Mouse (Mus musculus): ENCODE measurements around the gene Crtc3.

The Crtc3 gene

DNA sequence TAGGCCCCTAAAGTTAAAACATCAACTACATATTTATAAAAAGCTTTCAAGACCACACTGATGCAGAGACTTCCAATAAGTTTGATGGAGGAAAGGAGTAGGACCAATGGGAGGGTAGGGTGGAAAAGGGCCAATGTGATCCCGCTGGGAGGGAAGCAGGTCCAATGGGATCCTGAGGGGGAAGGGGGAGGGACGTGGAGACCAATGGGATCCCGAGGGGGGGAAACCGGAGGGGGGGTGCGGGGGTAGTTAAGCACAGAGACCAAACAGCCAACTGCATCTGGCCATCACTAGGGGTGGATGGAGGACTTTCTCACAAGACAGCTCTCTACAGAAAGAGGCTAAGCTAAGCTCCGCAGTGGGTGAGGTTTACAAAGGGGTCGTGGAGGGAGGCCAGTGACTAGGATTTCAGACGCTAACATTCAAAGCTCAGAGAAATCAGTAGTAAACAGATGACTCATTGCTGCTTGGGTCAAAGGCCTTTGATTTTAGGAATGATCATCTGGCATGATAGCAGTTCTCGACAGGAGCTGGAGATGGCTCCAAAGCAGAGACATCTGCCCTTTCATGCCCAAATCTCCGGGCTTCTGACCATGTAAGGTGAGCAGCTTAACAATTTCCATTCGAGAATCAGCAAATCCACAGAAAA lies 83.6 kb downstream of the Crtc3 start:
- no peak for DNase-seq (ENCODE audit: extremely low spot score, low read depth, low spot score)

DNA sequence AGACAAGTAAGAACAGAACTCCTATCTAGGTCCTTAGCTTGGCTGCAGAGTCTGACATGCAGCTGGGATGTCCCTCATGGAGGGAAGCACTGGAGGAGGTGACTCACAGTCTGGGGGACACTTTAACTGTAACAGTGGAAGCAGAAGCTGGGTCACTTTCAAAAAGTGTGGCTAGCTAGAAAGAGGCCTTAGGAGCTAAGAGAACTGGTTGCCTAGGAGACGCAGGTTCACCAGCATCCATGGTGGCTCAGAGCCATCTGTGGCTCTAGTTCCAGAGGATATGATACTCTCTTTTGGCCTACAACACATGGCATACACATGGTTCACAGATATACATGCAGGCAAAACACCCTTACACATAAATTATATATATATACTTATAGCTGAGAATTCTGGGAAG lies 86.1 kb downstream of the Crtc3 start:
- no peak for DNase-seq (ENCODE audit: extremely low spot score, low read depth, low spot score)

DNA sequence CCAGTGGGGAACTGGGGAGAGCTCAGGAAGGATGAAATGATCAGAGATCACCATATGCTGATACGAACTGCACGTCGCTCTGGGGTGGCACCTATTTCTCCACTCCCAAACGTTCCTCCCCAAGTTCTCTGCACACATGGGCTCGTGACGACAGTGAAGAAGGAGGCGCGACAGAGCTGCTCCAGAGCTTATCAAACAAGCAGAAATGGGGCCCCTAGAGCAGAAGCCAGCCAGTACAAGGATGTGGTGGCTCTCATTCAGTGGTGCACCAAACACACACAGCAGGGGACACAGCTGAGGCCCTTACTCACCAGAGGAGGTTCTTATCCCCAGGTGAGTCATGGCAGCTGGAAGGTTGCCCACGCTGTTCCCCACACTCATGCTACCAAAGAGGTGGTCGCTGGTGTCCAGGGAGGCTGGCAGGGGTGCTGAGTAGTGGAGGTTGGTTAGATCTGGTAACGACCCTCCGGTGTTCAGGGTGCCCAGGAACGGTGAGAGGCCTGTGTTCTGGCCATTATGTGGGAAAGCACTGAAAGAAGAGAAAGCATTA lies 90.2 kb downstream of the Crtc3 start:
- no peak for DNase-seq (ENCODE audit: extremely low spot score, low read depth, low spot score)

DNA sequence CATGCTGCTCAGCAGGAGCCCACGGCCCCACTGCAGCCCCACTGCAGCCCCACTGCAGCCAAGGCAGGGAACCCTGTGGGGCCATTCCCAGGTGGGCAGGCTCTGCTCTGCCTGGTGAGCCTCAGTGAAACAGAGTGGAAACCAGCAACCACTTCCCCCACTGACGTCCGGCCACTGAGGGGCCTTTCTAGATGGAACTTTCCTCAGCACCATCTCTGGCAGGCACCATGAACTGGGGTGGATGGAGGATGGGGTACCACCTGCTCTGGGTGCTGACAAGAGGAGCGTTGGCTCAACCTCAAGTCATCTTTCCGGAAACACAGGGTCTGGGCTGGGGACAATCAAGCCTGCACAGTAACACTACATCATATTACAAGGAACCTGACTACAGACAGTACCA lies 90.8 kb downstream of the Crtc3 start:
- no peak for DNase-seq (ENCODE audit: extremely low spot score, low read depth, low spot score)

DNA sequence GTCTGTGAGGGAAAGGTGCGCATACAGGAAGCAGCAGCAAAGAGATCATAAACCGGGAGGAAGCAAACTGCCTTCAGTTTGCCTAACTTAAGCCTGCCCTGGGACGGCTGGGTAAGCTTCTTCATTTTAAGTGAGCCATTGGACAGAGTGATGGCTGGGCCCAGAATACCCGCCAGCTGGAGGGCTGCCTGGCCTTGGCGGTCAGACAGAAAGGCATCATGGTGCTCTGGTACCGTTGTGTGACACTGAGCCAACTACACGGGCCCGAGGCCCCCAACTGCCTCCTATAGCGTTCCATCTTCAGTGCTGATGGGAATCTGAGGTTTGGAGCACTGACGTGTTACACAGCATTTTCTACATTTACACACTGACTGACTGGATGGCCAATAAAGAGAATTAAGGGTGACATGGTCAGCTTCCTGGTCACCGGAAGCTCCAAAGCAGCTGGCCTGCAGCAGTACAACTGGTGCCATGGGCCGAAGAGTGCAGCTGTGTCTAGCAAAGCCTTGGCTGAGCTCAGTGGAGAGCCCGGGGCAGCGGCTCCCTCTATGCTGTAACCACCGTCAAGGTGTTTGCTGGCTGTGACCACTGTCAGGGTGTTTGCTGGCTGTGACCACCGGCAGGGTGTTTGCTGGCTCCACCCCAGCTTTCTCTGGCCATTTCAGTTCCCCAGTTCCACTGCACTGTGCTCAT lies 99.5 kb downstream of the Crtc3 start:
- DNase-seq (ENCODE audit: extremely low spot score, low read depth, low spot score): no peak

DNA sequence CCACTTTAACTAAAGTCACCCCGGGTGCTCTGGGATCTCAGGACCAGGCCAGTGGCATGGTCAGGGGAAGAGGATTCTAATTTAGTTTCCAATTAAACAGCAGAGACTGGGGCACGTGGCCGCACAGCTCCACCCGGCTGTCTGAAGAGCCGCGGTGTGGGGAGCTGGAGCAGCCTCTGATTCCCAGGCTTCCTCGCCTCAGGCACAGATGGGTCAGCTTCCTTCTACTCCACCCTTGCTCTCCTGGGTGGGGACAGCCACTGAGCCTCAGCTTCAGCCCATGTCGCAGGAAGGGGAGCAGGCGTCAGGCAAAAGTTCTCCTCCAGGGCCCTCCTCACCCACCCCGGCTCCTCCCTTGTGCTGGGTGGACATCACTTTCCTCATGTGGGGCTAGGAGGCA lies 101.0 kb downstream of the Crtc3 start:
- no peak for DNase-seq (ENCODE audit: extremely low spot score, low read depth, low spot score)

DNA sequence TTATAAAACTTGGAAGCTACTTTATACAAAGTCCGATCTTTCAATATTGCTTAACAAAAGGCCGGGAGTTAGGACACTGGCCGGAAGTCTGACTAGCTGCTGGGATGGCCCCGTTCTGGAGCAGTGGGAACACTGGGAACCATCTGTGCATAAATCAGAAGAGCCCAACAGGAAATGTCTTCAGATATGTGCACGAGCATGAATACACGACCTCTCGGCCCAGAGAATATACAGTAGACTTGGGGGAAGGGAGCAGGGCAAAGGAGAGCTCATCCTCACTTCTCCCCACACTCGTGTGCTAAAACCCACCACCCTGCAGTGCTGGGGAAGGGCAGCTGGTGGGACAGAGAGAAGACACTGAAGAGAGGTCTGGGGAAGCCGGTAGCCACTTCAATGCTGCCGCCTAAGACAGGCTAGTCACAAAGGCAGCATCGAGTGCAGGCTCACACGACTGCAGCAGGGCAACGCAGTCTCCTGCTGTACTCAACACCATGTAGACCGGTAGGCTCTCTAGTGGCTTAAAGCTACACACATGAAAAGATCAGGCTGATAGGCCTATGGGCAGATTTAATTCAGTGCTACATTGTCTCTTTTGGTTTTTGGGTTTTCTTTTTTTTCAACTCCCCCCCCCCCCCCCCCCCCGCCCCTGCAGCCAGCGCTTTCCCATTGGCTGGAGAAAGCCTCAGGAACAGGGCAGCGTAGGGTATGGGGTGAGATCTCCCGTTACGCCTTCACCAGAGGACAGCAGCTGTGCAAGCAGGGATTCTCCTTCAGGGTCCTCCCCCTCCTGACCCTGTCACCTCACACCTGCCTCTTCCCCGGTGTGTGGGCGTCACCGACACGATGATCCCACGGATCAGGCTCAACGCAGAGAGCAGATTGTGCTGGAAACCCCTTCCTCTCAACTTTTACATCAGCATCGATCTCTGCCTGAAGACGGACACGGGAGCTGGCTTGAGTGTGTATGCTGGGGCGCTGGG lies 101.7 kb downstream of the Crtc3 start:
- DNase-seq (ENCODE audit: extremely low spot score, low read depth, low spot score): no peak

DNA sequence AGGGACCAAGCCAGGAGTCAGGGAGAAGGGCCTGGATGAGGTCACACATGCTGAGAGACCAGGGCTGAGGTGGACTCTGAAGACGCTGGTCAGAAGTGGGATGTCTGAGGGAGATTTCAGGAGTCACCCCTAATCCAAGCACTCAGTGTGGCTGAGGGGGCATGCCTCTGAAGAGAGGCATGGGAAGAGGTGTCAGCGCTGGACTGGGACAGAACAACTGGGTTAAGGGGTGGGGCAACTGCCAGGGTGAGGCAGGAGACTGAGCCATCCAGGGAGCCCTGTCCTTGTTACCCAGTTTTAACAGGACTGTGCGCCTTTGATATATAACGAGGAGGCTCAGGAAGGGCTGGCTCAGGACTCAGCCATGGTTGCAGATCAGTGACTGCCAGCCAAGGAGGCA lies 102.5 kb downstream of the Crtc3 start:
- DNase-seq (ENCODE audit: extremely low spot score, low read depth, low spot score): no peak

DNA sequence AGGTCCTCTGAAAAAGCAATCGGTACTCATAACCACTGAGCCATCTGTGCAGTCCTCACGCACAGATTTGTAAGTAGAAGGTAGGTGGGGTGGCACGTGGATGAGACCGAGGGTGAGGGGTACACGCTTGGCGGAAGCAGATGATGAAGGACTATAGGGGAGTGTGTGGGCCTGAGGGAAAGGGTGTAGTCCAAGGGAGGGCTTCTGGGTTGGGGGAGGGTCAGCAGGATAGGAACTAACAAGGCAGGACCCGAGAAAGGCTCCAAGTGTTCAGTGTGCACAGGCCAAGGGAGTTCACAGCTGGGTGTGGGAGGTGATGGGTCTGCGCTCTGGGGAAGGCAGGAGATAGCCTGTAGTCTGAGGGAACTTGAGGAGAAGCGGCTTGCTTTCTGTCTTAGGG lies 103.3 kb downstream of the Crtc3 start:
- DNase-seq (ENCODE audit: extremely low spot score, low read depth, low spot score): no peak

DNA sequence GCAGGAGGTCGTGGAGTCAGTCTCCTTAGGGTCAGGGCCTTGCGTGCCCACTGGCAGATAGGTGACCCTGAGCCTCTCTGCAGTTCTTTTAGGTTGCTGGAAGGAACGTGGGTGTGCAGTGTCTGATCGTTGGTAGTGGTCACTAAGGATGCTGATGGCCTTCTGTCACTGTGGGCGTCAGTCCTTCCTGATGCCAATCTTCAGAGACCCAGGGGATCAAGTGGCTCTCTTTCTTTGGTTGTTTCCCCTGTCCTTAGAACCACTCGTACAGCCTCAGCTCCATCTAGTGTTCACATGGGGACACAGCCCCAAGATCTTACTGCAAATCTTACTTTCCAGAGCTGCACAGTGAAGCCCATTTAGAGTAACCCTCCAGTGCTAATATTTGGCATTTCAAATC lies 104.7 kb downstream of the Crtc3 start:
- DNase-seq (ENCODE audit: extremely low spot score, low read depth, low spot score): no peak

DNA sequence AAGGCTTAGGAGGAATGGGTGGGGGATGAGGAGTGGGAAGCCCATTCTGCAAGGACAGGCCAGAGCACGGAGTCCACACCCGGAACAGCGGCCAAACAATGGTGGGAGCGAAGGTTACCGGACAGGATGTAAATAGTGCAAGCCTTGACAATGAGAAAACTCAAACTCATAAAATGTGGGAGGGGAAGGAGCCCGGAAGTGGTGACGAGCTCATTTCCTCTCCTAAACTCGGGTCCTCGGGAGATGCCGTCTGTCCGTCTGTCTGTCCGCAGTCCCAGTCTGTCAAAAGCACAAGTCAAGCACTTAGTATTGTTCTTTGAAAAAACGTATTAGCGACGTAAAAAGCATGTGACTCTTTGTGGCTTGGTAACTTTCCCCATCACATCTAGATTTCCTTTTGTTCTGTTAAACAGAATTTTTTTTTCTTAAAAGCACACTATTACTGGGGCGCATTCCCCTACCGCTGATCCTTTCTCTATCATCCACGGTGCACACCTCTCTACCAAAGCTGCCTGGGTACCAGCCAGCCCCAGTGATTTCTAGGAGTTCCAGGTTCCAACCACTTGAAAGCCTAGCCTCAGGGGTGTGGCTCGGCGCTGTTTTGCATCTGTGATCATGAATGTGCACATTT lies 105.7 kb downstream of the Crtc3 start:
- no peak for DNase-seq (ENCODE audit: extremely low spot score, low read depth, low spot score)

DNA sequence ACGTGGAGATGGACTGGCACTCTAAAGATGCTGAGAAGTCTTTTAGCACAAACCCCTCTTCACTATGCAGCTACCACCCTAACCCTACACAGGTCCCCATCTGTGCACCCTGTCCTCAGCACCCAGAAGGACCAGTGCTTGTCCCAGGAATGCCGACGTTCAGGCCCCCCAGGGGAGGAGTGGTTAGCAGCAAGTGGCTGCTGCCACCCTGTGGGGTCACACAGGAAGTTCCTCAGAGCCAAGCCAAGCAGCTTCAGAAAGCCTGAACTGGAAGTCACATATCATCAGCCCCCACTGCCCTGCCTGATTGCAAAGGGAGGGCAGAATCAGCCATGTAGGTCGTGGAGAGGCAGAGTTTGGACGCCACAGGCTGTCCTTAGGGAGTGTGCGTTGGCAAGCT lies 108.3 kb downstream of the Crtc3 start:
- no peak for DNase-seq (ENCODE audit: extremely low spot score, low read depth, low spot score)

DNA sequence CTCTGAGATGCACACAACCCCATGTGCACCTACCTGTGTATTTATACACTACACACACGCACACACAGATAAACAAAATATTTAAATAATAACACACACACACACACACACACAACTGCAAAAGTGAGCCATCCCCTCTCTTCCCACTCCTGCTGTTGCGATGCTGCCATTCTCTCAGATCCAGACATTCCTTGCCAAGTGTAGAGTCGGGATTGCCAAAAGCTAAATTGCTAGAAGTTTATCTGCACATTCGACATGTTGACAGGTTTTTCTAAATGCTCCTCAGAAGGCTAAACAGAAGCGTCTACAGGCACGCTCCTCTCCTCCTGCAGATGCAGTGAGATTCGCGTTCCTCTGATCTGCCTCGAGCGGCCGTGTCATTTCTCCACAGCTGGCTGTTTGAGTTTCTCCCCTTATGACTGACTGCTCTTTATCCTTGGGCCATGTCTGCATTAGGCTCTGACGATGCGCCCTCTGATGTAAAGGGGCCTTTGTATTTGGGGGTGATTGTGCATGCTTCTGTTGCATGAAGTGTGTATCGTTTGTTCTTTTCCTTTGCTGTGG lies 111.2 kb downstream of the Crtc3 start:
- no peak for DNase-seq (ENCODE audit: extremely low spot score, low read depth, low spot score)

DNA sequence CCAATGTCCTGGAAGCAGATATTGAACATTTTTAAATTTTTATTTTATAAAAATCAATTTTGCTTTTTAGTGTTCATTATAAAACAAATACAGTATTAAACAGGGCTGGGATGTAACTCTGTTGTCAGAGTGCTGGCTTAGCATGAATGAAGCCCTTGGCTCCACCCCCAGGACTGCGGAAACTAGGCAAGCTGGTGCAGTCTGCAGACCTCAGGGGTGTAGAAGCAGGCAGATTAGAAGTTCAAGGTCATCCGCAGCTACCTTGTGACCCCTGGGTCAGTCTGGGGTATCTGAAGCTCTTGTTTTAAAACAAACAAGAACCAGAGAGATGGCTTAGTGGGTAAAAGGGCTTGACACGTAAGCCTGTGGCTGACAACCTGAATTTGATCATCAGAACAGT lies 112.1 kb downstream of the Crtc3 start:
- no peak for DNase-seq (ENCODE audit: extremely low spot score, low read depth, low spot score)

DNA sequence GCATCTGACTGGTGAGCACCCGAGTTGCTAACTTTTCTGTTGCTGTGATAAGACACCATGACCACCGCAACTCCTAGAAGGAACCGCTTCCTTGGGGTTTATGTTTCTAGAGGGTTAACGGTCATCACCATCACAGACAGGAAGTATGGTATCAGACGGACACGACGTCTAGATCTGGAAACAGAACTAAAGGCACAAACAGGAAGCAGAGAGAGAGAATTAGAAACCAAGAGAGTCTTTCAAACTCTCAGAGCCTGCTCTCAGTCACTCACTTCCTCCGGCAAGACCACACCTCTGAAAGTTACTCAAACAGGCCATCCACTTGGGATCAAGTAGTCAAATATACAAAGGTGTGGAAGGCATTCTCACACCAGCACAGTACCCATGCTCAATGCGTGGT lies 112.9 kb downstream of the Crtc3 start:
- DNase-seq (ENCODE audit: extremely low spot score, low read depth, low spot score): no peak

DNA sequence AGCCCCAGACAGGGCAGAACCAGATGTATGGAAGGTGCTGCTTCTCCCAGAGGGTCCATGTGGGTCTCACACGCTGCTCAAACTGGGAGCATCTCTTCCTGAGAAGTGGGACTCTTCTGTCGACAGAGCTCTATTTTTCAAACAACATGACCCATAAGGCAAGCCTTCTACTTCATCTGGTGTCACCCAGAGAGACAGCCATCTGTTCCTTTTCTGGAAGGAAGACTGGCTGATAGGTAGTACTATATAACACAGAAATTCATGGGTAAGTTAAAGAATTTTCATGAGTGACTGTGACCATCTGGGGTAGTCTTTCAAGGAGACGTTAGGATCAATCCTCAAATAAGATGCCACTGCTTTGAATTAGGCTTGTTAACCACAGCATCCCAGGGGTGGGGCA lies 115.6 kb downstream of the Crtc3 start:
- DNase-seq (ENCODE audit: extremely low spot score, low read depth, low spot score): no peak

DNA sequence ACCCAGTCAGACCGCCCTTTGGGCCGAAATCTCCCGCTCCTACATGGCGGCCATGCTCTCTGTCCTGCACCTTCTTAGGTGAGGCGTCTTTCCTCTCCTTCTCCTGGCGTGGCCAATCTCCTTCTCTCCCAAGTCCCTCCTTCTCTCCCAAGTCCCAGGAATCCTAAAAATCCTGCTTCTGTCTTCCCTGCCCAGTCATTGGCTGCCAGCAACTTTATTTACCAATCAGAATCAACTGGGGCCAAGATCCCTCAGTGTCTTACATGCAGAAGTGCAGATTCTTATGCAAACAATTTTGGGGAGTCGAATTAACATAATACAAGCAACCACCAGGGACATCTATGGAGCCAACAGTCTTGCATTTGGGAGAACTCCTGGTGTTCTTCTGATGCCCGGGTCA lies 120.7 kb downstream of the Crtc3 start:
- DNase-seq (ENCODE audit: extremely low spot score, low read depth, low spot score): no peak

DNA sequence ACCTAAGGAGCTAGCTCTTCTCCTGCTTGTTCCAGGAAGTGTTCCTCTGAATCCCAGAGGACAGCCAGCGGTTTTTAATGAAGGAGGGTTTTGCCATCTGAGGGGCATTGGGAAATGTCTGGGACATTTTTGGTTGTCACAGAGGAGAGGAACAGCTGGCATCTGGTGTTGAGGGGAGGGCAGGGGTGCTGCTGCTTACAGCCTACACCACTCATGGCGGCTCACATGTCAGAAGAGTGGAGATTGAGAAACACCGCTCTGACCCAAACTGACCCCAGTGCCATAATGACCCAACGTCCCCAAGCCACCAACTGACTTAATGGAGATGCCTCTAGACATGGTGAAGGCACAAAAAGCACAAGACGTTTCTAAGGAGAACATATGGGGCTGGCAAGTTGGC lies 126.7 kb downstream of the Crtc3 start:
- no peak for DNase-seq (ENCODE audit: extremely low spot score, low read depth, low spot score)

DNA sequence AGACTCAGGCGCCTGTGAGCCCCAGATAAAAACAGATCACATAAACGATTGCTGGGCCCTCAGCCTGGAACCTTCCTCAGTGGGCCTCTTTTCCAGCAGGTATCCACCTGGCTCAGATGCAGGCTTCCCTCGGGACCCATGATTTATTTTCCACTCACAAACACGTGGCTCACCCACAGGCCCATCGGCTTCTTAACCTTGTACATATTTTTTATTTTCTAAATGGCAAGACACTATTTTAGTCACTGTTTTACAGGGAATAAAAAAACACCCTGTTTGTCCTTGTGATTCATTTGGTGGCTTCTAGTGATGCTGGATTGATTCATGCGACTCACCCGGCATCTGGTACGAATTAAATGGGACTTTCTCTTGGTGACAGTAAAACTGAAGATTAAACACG lies 127.4 kb downstream of the Crtc3 start:
- DNase-seq (ENCODE audit: extremely low spot score, low read depth, low spot score): no peak

DNA sequence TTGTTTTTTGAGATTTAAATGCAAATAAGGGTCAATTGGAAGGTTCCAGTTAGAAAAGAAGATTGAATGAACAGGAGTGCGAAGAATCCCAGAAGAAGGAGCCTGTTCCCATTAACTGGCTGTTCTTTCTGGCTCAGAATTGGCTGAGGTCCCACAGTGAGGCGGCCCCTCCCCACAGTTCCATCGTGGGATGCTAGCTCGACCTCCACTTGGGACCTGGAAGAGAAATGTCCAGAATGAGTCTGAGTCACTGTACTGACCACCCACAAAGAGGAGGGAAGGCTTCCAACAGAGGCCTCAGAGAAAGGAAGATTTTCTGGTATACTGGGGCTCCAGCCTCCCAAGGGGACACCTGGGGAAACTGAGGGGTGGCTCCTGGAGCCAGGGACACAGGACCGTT lies 130.1 kb downstream of the Crtc3 start:
- no peak for DNase-seq (ENCODE audit: extremely low spot score, low read depth, low spot score)

DNA sequence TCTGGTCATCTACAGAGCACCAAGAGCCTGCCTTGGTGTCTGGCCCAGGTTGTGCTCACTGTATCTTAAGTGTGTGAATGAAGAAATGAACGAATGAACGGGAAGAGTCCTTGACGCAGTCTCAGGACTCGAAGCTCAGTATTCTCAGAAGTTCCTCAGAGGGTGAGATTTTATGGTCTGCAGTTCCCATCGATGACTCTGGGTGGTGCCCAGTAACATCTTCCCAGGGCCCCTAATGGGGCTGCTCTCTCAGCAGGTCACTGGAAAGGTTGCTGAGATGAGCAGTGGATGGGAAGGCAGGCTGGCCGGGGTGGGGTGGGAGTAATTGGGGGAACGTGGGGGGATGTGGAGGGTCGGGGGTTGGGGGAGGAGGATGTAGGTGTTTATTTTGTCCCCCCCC lies 130.6 kb downstream of the Crtc3 start:
- DNase-seq (ENCODE audit: extremely low spot score, low read depth, low spot score): no peak
